Mouse (Mus musculus) megakaryocyte, embryonic 14.5 days (primary cell): Measurements from ENCODE around the gene Nacc1.

Source experiments
- FLI1 ChIP-seq: IDR thresholded peaks from 2 replicates; pipeline ENCODE4 v1.6.1; 2012; ENCODE audit warnings: low read length, inconsistent platforms, mixed read lengths
- GATA1 ChIP-seq: IDR thresholded peaks from 3 replicates; pipeline ENCODE4 v1.6.1; 2012; ENCODE audit warnings: mixed read lengths, low read length, inconsistent platforms, borderline replicate concordance

DNA sequence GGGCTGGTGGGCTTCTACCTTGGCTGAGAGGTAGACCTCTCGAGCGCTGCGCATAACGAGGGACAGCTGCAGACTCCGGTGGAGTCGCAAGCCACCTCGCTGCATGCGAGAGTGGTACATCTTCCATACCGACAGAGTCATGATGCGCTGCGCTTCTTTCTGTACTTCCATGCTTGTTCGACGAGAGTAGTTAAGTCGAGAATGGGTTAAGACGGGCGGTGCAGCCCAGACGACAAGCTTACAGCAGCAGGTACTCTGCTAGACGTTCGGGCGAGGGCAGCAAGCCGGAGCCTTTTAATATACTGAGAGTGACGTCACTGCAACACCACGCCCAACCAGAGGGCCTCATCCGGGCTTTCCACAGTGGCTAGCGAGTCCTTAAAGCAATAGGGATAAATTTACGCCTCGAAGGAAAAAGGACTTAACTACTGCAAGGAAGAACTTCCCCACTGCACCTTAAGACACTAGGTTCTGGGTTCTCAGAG, 25.0 kb downstream of the Nacc1 start, which contains the start of gene Ier2:
- TF ChIP-seq GATA1 (no peak), FLI1 (no peak)
